Mouse (Mus musculus): ENCODE results near the gene Limch1.
A peak's percentile ranks its signal among the peaks of the same experiment; 100 is the strongest.

Limch1 gene

DNA sequence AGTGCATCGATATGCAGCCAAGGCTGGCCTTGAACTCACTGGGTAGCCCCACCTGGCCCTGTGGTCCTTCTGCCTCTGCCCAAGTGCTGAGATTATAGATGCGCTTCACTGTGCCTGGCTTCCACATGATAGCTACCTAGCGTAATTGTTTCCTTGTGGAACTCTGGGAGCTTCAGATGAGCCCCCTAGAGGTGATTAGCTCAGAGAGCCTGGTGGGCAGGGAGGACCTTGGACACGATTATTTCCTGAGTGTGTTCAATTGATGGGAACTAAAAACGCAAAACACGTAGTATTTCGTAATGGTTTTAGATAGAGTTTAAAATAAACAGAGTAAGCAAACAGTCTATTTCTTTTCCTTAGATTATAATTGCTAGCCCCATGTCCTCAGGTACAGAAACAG lies 287.0 kb downstream of the Limch1 start:
- no peak for DNase-seq (ENCODE audit: low spot score)

DNA sequence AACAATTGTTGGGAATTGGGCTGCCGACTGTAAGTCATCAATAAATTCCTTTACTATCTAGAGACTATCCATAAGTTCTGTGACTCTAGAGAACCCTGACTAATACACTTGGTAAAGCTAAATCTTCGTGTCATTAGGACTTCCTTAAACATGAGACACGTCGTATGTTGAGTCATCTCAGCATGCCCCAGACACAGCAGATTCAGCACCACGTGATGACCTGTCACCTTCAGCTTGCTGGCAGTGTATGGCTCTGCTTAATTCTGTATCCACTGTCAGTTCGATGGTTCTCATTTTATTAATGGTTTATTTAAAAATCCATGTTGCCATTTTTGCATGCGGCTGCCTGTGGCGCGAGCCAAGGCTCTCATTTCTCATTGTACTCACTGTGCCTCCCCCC lies 298.3 kb downstream of the Limch1 start:
- no peak for DNase-seq (ENCODE audit: low spot score)

DNA sequence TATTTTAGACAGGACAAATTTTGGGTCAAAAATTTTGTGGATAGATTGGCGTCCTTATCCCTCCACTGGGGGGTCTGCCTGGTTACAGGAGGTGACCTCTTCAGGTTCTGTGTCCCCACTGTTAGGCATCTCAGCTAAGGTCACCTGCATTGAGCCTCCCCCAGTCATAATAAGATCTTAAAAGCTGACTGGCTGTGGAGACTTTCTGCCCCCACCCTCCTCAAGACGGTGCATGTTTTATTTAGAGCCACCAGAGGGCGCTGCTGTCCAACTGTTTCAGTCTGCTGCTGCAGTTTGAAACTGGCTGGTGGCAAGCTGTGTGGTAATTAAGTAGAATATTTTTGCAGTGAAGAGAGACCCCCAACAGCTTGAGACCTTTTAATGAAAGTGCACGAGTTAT lies 302.4 kb downstream of the Limch1 start:
- DNase-seq (ENCODE audit: low spot score) = peak; percentile 41

DNA sequence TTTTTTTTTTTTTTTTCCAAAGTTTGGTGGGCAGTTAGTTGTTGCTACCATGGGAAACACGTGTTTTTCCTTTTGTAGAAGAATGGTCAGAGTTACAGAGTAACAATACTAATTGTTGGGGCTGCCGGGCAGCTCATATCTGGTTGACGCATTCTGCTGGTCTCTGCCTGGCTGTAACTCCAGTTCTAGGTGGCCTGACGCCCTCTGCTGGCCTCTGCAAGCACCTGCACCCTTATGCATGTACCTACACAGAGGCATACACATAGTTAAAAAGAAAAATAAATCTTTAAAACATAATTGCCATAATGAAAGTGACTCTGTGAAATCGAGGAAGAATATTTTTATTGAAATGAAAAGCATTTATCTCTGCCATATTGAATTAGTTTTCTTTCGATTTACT lies 312.2 kb downstream of the Limch1 start:
- no peak for DNase-seq (ENCODE audit: low spot score)

DNA sequence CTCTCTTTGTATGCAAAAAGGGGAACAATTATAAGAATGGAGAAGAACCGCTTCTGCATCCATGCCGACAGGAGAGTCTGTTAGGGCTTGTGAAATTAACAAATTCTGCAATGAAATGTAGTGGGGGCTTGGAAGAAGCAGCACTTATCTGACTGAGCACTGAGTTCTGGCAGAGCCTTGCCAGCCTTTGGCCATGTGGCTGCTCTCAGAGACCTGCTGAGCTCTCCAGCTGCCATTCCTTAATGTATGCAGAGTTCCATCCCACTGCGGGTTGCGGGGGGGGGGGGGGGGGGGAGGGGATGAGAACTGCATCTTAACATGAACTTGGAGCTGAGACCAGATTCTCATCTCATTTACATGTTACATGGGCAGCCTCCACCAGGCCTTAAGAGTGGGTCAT lies 314.9 kb downstream of the Limch1 start:
- no peak for DNase-seq (ENCODE audit: low spot score)

DNA sequence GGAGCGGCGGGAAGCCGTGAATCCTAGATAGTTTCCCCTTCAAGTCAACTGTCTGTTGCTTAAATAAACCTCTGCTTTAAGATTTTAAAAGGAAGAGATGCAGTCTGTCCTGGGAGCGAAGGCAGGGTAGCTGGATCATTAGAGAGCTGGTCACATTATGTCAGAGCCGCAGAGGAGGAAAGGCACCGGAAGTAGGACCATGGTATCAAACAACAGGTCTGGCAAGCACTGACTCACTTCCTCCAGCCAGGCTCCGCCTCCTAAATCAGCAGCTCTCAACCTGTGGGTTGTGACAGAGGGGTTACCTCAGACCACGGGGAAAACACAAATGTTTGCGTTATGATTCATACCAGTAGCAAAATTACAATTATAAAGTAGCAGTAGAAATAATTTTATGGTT lies 318.0 kb downstream of the Limch1 start:
- DNase-seq (ENCODE audit: low spot score) = no peak

DNA sequence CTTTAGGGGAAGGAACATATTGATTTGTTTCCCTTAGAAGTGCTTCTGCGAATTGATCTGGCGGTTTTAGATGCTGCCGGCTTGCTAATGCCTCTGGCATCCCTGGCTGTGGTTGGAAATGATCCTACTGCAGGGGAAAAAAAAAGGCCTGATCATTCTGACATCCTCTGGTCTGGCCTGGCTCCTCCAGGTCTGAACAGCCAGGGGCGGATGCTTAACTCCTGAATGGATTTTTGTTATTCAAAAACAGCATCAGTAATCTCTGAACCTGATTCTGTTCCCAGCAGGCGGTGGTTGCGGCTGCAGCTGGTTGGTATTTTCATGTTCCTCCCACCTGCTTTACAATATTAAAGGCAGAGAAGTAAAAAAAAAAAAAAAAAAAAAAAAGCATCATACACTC lies 337.5 kb downstream of the Limch1 start:
- DNase-seq (ENCODE audit: low spot score) = no peak

DNA sequence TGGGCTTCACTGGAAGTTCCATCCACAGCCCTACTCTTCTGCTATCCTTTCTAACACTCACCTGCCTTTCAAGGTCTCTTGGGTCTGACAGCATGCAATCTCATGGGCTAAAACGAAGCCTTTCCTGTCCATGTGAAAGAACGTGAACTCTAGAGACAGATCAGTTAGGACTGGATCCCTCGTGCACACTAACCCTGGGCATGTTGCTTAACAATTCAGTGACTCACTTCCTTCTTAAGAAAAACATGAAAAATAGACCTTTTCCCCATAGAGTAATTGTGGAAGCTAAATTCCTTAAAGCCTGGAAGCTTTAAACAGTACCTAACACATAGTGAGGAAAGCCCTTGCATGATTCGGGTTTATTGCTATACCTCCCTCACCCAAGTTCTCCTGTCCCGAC lies 345.2 kb downstream of the Limch1 start:
- no peak for DNase-seq (ENCODE audit: low spot score)

DNA sequence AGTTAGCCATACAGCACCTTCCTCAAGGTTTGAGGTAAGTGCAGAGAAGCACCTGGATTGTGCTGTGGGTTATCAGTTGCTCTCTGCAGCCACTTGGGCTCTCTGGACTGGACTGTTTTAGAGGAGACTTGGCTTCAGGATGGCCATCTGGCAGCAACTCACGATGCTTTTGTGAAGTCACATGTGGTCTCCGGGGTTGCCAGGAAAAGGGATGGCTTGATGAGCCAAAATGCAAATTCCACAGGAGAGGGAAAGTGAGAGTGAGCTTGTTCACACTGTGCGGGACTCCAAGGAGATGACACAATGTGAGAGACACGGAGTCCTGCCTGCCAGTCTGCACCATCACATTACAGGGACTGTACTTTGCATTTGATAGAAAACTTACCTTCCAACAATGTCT lies 346.1 kb downstream of the Limch1 start:
- DNase-seq (ENCODE audit: low spot score) = no peak

DNA sequence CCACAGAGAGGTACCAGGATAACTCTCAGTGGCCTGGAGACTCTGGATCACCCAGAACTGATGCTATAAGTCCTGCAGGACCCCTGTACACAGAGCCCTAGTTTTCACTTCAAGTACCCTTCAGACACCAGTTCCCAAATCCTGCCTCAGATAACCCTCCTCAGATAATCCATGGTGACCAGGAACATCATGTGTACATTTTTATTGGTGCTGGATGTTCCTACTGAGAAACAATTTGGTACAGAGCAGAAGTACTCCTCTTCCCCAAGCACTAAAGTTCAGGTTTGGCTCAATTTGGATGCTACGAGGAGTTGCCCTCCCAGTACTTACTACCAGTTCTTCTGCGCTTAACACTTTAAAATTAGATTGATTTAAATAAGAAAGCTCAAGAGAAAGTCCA lies 348.4 kb downstream of the Limch1 start:
- DNase-seq (ENCODE audit: low spot score) = no peak

DNA sequence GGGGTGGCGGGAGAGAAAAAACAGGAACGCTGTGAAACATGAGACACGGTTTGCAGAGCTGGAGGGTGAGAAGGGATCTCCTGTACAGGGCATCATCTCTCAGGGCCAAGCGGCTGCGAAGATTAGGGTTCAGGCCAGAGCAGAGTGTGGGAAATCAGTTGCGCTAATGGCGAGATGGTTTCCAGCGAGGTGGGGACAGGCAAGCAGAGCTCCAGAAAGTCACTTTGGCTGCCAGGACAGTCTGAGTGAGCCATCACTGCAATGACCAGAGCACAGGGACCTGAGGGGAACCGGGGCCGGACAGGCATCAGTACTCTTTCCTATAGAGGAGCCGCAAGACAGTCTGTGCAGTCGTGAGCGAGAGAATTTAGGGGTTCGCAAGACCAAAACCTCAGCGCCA lies 349.5 kb downstream of the Limch1 start:
- DNase-seq (ENCODE audit: low spot score) = no peak

DNA sequence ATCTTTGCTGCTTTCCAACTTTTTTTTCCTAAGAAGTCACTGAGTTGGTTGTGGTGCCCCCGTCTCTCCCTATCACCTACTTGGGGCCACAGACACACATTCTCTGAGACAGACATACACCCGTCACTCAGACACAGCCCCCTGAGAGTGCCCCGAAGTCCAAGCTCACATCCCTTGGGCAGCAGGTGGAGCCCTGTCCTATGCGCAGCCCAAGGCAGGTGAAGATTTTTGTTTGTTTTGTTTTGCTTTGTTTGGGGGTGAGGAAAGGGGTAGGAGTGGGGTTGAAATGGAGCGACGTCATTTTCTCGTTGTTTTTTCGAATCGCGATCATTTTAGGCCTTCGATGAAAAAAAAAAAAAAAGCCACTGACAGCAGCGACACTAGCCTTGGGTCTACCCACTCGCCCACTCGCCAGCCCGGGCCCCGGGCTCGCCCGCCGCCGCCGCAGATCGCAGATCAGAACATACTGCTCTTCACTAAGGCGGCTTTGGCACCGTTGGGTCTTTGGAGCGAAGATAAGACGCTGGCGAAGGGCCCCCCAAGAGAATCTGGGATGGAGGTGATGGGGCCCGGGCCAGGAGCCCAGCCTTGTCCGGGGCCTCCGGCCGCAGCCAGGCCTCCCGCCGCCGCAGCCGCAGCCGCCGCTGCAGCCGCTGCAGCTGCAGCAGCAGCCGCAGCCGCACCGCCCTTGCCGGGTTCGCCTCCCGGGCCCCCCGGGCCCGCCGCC lies 350.2 kb downstream of the Limch1 start:
- no peak for DNase-seq (ENCODE audit: low spot score)

DNA sequence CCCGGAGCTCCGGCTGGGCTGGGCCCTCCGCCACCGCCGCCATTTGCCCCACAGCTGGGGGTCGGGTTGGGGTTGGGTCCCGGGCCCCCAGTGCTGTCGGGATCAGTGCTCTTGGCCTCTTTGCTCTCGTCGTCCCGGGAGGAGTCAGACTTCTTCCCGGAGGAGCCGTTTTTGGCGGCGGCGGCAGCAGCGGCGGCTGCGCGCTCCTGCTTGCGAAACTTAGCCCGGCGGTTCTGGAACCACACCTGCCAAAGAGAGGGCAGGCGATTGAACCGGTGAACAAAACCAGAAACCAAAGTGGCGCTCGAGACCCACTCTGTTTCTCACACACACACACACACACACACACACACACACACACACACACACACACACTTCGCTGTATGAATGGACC lies 350.7 kb downstream of the Limch1 start:
- no peak for DNase-seq (ENCODE audit: low spot score)

DNA sequence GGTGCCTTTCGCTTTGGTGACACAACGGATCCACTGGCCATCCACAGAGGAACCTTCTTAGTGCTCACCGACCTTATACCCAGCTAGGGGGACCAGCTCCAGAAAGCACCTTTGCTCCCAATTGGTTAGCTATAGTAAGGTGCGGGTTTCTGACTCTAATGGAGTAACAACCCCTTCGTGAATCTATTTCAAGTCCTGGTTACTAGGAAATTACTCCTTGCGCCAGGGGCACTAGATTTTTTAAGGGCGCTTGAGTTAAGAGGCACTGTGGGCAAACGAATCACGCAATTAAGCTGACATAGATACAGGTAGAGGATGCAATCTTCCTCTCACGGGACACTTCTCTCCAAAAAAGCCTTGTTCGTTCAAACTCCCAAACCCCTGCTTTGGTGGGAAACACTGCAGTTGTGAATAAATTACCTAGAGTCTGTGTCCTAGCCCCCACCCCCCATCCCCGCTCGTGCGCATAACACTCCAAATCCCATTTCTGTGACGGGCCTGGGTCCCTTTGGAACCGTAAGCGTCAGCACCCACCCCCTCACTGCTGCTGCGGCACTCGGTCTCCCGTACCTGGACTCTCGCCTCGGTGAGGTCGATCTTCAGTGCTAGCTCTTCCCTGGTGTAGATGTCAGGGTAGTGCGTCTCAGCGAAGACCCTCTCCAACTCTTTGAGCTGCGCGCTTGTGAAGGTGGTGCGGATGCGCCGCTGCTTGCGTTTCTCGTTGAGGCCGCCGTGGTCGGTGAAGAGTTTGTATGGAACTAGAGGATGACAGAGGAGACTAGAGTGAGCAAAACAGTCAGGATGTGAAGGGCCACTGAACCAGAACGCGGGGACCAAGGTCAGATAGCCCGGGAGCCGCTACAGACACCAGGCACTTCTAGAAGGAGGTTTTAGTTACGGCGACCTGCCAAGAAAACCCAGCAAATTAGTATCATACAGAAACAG lies 351.8 kb downstream of the Limch1 start:
- DNase-seq (ENCODE audit: low spot score) = no peak

DNA sequence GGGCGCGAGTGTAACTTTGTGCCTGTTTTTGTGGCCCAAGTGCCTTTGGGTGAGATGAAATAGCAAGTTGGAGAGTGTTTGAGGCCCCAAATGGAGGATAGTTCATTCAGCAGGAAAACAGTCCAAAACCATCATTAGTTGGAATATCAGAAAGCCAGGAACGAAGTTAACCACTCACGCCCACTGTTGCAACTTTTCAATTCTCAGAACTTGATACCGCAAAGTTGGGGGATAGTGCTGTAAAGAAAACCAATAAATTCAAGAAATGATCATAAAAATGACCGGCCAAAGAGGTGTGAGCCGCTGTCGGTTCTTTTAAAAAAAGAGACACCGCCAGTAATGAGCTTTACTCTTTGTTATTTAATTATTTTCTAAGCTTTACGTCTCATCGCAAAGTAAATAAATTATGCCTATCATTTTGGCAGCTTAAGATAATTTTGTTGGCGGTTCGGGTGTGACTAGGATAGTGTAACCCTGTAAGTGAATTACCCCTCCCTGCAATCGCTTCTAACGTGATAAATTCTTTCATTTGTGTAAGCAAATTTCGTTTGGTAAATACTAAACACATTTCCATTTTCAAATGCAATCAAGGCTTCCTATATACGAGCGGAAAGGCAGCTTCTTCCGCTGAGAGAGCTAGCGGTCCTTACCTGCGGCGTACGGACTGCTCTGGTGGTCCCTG lies 352.6 kb downstream of the Limch1 start:
- DNase-seq (ENCODE audit: low spot score) = no peak

DNA sequence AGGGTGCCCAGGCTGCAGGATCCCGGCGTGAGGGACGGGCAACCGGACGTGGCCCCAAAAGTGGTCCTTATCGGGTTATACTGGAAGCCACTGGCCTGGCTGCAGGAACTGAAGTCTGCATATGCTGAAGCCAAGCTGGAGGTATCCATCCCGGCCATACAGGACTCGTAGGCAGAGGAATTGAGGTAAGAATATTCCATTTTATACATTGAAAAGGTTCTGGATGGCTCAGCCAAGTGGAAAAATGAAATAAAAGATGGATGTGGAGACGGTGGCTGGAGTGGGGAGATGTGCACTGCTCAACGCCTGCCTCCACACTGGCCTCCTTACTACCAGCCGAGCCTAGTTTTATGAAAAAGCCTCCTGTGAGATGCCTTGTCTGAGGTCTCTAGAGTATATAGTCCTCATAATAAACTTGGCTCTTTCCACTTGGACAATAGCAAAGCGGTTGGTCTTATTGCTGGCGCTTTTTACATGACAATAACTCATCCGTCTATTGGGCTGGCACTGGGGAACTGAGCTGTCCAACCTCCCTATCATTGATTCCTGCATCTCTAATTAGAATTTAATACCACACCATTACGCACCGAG lies 353.2 kb downstream of the Limch1 start, which contains the start of gene Phox2b:
TSS of gene Phox2b (minus strand) at position 569 of the 591 bp plus-strand sequence.
- DNase-seq (ENCODE audit: low spot score) = no peak

DNA sequence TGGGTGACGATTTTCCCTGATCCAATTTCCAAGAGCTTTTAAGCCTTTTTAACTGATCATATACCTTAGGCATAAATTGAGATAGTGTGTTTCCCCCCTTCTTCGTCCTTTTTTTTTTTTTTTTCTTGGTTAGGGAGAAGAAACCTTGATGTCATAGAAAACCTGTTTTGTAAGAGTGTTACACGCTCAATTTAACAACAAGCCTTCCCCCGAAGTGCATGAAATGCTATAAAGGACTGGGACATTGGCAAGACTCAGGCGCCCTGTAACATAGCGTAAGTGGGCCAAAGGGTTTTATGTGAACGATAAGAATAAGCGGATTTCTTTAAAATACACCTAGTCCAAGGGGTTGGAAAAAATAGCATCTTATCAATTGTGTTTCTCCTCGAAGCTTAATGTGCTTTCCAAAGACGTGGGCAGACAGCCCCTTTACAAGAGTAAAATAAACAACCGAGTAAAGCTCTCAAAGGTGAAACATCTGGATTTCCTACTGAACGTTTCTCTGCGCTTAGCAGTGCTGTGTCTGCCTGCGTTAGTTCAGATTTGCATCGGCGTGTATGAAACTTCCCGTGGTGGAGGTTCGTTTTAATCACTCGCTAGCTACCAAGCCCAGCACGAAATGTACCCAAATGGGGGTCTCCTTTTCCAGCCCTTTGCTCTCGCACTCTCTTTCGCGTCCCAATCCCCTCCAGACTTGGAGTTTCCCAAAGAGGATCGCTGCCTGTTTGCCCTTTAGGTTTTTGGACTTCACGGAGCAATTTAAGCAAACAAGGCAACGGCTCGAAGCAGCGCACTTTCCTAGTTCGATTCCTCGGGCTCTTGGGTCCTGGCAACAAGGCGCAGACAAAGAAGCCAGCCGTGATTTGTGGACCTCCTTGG lies 354.0 kb downstream of the Limch1 start:
- no peak for DNase-seq (ENCODE audit: low spot score)

DNA sequence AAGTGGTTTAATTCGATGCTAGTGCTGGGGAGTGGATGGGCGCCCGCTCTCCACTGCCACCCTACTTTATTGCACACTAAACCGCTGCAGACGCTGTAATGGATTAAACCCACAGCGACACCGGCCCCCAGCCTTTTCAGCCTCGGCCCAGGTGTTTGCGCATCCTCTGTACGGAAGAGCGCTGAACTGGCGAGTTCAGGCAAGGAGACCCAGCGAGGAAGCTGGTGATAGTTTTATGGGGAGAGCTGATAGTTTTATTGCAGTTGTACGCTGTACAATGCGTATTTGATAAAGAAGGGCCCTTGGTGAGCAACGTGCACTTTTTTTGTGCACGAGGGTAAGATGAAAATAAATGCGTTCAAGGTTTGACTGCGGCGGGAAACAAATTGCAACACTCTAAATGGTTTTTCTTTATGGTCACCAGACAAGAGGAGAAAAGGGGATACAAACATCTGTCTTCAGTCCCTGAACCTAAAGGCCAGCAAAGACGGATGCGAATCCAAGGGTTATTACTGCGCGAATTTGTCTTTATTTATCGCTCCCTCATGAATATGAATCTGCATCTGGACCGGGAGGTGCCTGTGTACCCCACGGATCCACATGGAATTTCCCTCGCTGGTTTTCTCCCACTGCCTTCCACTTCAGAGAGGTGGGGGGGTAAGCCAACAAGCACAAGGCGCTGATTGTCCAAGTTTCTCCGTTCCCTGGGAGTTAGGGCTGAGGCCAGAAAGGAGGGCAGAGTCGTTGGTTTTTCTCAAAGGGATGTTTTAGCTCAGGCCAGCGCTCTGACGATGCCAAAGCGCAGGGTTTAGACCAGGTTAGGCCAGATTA lies 355.2 kb downstream of the Limch1 start:
- DNase-seq (ENCODE audit: low spot score) = no peak

DNA sequence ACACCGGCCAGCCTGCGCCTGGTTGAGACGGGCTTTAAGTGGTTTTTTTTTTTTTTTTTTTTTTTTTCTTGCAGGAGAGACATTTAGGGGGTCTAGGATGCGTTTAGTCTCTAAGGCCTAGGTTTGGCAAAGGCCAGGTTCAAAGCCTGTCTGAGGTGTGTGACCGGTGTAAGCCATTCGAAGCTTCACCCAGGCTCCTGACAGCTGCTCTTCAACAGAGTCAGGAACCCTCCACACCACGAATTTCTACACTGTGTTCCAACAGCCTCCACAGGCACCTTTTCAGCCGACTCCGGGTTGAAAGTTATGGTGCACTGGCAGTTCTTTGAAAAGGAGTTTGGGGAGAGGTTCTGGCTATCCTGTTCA lies 355.8 kb downstream of the Limch1 start:
- no peak for DNase-seq (ENCODE audit: low spot score)

DNA sequence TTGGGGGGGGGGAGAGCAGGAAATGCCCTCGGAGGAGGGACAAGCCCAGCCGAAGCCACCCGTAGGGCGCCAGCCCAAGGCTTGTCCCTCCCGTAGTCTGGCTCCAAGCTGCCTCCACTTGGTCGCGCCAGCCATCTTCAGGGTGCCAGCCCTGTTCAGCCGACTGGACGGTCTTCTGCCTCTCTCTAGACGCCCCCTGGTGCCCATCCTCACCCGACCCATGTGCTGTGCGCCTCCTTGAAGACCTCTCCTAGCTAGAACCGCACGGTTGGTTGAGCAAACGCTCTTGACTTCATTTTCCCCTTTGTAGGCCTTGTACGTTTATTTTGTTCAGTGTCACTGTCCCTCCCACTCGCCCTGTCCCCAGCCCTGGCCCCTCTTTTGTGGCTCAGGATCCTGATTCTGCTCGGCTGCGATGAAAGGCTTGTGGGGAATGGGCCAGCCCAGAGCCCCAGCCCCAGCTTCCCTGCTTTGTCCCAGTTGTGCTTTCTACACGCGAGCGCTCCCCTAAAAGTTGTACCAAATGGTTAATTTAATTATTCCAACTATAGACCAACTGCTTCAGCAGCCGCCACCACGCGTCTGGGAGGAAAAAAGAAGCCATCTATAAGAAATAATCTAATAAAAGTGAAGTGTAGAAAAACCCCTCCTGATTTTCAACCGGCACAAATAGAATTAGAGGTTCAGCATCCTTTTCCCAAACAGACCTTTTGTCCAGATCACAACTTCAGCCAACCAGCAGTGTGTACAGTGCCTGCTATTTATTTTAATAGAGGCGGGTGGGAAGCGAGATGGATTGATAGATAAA lies 356.4 kb downstream of the Limch1 start:
- no peak for DNase-seq (ENCODE audit: low spot score)
